Mouse (Mus musculus) heart, embryonic 14.5 days (tissue): Measurements from ENCODE around the gene Banp. TPM values are rescaled to one million over a fixed set of nuclear protein-coding genes. Genes with fewer than 3 reads are reported as not detected.
A peak's percentile ranks its signal among the peaks of the same experiment; 100 is the strongest.

Source experiments
- ATAC-seq: fragments of 200-750 bp; cut with Nextera tagmentation; 2 replicates; pipeline ENCODE4 v1.8.0; 2017; ENCODE audit warnings: low read depth, moderate TSS enrichment; ENCODE audit not compliant: insufficient number of reproducible peaks, insufficient read depth, low FRiP score
- H3K27ac ChIP-seq, 2 experiments: fragments of 200-500 bp in 1 of 2; fragments of 300-500 bp in 1 of 2; sonication (generic) in 1 of 2; replicated peaks in 1 of 2; 2 replicates each; pipeline ENCODE4 v1.5.1; 2012 to 2014; ENCODE audit warnings: low read depth in 2 of 2, low read length in 2 of 2, control low read depth in 1 of 2, mild to moderate bottlenecking in 1 of 2, mixed read lengths in 1 of 2; ENCODE audit not compliant: control insufficient read depth in 1 of 2, insufficient read depth in 1 of 2
- H3K27me3 ChIP-seq: fragments of 300-500 bp; sonication (generic); 2 replicates; pipeline ENCODE4 v1.6.1; 2014; ENCODE audit warnings: mild to moderate bottlenecking, low read length, control low read depth; ENCODE audit not compliant: control insufficient read depth, insufficient read depth
- H3K36me3 ChIP-seq: fragments of 300-500 bp; sonication (generic); 2 replicates; pipeline ENCODE4 v1.6.1; 2014; ENCODE audit warnings: mild to moderate bottlenecking, control low read depth, low read length, mixed read lengths; ENCODE audit not compliant: control insufficient read depth, insufficient read depth
- H3K4me1 ChIP-seq, 2 experiments: fragments of 200-500 bp in 1 of 2; fragments of 300-500 bp in 1 of 2; sonication (generic) in 1 of 2; 2 replicates each; pipeline ENCODE4 v1.6.1; 2012 to 2014; ENCODE audit warnings: low read length in 2 of 2, control low read depth in 1 of 2, mixed read lengths in 1 of 2; ENCODE audit not compliant: control insufficient read depth in 2 of 2, insufficient read depth in 2 of 2
- H3K4me2 ChIP-seq: fragments of 300-500 bp; sonication (generic); 2 replicates; pipeline ENCODE4 v1.6.1; 2014; ENCODE audit warnings: mild to moderate bottlenecking, low read length
- H3K4me3 ChIP-seq, 2 experiments: fragments of 200-500 bp in 1 of 2; fragments of 300-500 bp in 1 of 2; sonication (generic) in 1 of 2; 2 replicates each; pipeline ENCODE4 v1.5.1; 2012 to 2014; ENCODE audit warnings: low read length in 2 of 2, mild to moderate bottlenecking in 2 of 2, control low read depth in 1 of 2, low read depth in 1 of 2, moderate library complexity in 1 of 2; ENCODE audit not compliant: control insufficient read depth in 1 of 2, insufficient read depth in 1 of 2
- H3K9ac ChIP-seq: fragments of 300-500 bp; sonication (generic); 2 replicates; pipeline ENCODE4 v1.6.1; 2014; ENCODE audit warnings: mild to moderate bottlenecking, low read length
- H3K9me3 ChIP-seq: fragments of 300-500 bp; sonication (generic); 2 replicates; pipeline ENCODE4 v1.6.1; 2016; ENCODE audit warnings: low read length, control low read depth; ENCODE audit not compliant: control insufficient read depth
- WGBS: fragments of 180-500 bp; shearing (Covaris S2); extraction: QIAGEN DNeasy Blood & Tissue Kit; methylation state at CpG from one replicate; pipeline ENCODE4 v1.1.7; 2014; 5-methylcytosine and 5-hydroxymethylcytosine counted together
- polyA plus RNA-seq: library from polyadenylated mRNA; unstranded; fragments of >200 nt; fragmentation: Nextera tagmentation; extraction: Ambion mirVana; gene quantifications from 2 replicates; pipeline ENCODE4 v1.2.1, GENCODE M21; 2014

Gene Banp
- polyA plus RNA-seq, 1 experiment from 2014 or later, result 21.2 TPM

DNA sequence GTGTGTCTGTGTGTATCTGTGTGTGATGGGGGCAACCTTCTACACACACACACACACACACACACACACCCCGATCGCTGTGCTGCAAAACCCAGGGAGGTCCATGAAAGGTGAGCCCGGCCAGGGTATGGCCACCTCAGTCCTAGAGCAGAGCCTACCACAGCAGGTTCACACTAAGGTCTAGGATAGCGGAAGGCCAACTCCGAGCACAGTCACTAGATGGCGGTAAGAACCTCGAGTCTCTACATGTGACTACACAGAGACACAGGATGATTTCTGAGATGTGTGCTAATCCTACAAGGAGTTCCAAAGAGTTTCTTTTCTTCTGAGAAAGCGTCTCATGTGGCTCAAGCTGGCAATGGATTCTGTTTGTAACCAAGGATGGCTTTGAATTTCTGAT lies 22.2 kb upstream of the Banp start:
- ATAC-seq, result no peak
- Histone ChIP-seq H3K27ac (no peak overlapping the region), H3K4me1 (peaks cover 0 to under 1% of the 10 kb centered on the region in 2 experiments; a peak in 1 of 4 replicates), H3K9ac (no peak overlapping the region), H3K27me3 (no peaks in the 10 kb centered on the region), H3K36me3 (no peaks in the 10 kb centered on the region), H3K4me2 (no peak overlapping the region), H3K9me3 (no peaks in the 10 kb centered on the region), H3K4me3 (no peak overlapping the region)
- WGBS, result 37% methylated on average over 8 of the region's 8 CpGs

- ATAC-seq, result no peak
- Histone ChIP-seq H3K9me3 (no peaks in the 10 kb centered on the region), H3K36me3 (no peaks in the 10 kb centered on the region), H3K27me3 (no peaks in the 10 kb centered on the region), H3K27ac (no peak overlapping the region), H3K4me3 (no peak overlapping the region), H3K4me1 (peaks cover 0 to 2% of the 10 kb centered on the region in 2 experiments; a peak in 2 of 4 replicates), H3K4me2 (no peak overlapping the region), H3K9ac (no peak overlapping the region)
- WGBS, result 78% methylated on average over 4 of the region's 4 CpGs
These were observed 19.5 kb upstream of the Banp start for GRCm38 (mm10) chr8:121930047-121930446.

GRCm38 (mm10) chr8:121931571-121931970 lies 18.0 kb upstream of the Banp start:
- Histone ChIP-seq H3K9ac (no peak overlapping the region), H3K27ac (no peak overlapping the region), H3K9me3 (no peaks in the 10 kb centered on the region), H3K4me2 (no peak overlapping the region), H3K4me1 (peaks cover 3 to 7% of the 10 kb centered on the region in 2 experiments; a peak in 3 of 4 replicates), H3K4me3 (no peak overlapping the region), H3K36me3 (no peaks in the 10 kb centered on the region), H3K27me3 (no peaks in the 10 kb centered on the region)
- WGBS, result 80% methylated on average over 7 of the region's 7 CpGs
- ATAC-seq, result no peak

GRCm38 (mm10) chr8:121932026-121932667 lies 17.4 kb upstream of the Banp start:
- Histone ChIP-seq H3K9ac (no peak overlapping the region), H3K9me3 (no peaks in the 10 kb centered on the region), H3K27ac (no peak overlapping the region), H3K27me3 (no peaks in the 10 kb centered on the region), H3K4me3 (no peak overlapping the region), H3K4me1 (peaks cover 3 to 7% of the 10 kb centered on the region in 2 experiments; a peak in 3 of 4 replicates), H3K36me3 (no peaks in the 10 kb centered on the region), H3K4me2 (no peak overlapping the region)
- WGBS, result 56% methylated on average over 12 of the region's 12 CpGs
- no peak for ATAC-seq

DNA sequence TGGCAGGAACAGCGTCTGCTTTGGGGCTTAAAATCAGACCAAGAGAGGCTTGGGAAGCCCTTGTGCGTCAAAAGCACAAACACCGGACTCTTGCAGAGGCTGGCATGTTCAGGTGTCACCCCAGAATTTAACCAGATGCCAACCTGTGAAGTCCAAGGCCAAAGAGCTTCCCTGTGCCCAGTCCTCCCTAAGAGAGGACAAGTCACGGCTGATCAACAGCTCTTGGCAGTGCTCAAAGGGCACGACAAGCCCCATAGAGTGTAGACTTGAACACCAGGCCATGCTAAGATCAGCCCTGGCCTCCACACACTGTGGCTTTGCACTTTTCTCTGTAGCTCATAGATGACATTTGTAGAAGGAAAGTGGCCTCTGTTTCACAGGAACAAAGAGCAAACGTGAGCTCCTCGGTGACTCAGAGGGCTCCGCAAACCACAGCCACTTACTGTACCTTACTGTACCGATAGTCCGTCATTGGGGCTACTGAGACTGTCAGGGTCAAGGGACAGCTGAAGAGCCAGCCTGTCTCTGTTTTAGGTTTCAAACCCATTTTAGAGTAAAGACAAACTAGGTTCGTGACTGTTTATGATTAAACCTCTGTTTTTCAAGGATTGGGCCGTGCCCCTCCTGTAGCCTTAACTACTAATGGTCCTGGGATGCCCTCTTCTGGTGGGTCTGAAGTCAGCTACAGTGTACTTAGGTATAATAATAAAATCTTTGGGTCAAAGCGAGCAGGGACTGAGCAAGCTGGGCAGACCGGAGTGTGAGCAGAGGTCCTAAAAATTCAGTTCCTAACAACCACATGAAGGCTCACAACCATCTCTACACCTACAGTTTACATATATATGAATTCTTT lies 16.7 kb upstream of the Banp start:
- 79% methylated on average over 14 of the region's 14 CpGs for WGBS
- ATAC-seq, result no peak

DNA sequence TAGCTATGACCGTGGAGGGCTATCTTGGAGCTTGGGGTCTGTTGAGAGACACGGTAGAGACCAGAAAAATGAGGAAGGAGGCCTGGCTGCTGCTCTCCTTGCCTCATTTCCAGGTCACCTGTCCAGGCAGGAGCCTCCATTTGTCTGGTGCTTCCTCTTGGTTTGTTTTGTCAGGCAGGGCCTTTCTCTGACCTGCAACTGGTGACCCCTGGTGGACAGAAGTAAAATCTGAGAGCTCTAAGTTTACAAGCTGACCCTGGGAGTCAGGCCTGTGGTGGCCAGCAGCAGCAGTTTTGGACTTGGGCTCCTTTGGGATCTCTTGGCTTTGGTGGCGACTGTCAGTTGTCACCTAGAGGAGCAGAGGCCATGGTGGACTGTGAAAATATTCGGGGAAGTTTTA lies 15.0 kb upstream of the Banp start:
- H3K27ac ChIP-seq, result no peak overlapping the region
- H3K9ac ChIP-seq, result peak overlapping the region; percentile 16; the same call in 1 of the 2 replicates
- H3K27me3 ChIP-seq, result no peaks in the 10 kb centered on the region
- no peak overlapping the region for H3K4me3 ChIP-seq
- ATAC-seq, result no peak
- no peaks in the 10 kb centered on the region for H3K9me3 ChIP-seq
- no peaks in the 10 kb centered on the region for H3K36me3 ChIP-seq
- peaks cover 3 to 7% of the 10 kb centered on the region in 2 experiments; a peak in 3 of 4 replicates for H3K4me1 ChIP-seq
- 34% methylated on average over 4 of the region's 4 CpGs for WGBS
- H3K4me2 ChIP-seq, result no peak overlapping the region

More for the DNA sequence above, 16.7 kb upstream of the Banp start:
- H3K4me1 ChIP-seq, result peaks cover 3 to 7% of the 10 kb centered on the region in 2 experiments; a peak in 3 of 4 replicates
- no peaks in the 10 kb centered on the region for H3K27me3 ChIP-seq
- no peak overlapping the region for H3K9ac ChIP-seq
- H3K36me3 ChIP-seq, result no peaks in the 10 kb centered on the region
- no peak overlapping the region for H3K4me3 ChIP-seq
- no peaks in the 10 kb centered on the region for H3K9me3 ChIP-seq
- H3K27ac ChIP-seq, result no peak overlapping the region
- H3K4me2 ChIP-seq, result no peak overlapping the region

GRCm38 (mm10) chr8:121934923-121935322 lies 14.6 kb upstream of the Banp start:
- Histone ChIP-seq H3K27ac (0 out of 4 replicates have a peak overlapping the region, but pooled peaks of 1 of the 2 experiments have one; percentile 1), H3K4me3 (no peak overlapping the region), H3K9ac (peak overlapping the region; percentile 16; the same call in 1 of the 2 replicates), H3K4me1 (peaks cover 3 to 7% of the 10 kb centered on the region in 2 experiments; a peak in 3 of 4 replicates), H3K36me3 (no peaks in the 10 kb centered on the region), H3K4me2 (no peak overlapping the region), H3K27me3 (no peaks in the 10 kb centered on the region), H3K9me3 (no peaks in the 10 kb centered on the region)
- no peak for ATAC-seq
